Mouse (Mus musculus) T-helper 17 cell (primary cell): ENCODE measurements around the gene Trim11.

ENCODE experiments used
- in situ Hi-C, 2 experiments: fragments of 300-600 bp; cut with MboI, MseI; formaldehyde crosslinking; loops; 1 replicate in 1 of 2; 2 replicates in 1 of 2; pipeline ENCODE4 v1.15.1; 2025; ENCODE audit warnings: high pct_unique_total_duplicates in 2 of 2

Gene Trim11

GRCm38 (mm10) chr11:58955143-58955867 lies 22.6 kb upstream of the Trim11 start:
- in situ Hi-C loops: loop anchor here in 1 of 2 experiments (10.0 kb wide), 1 partner anchor 651 kb away; the partner anchor contains the start of gene Zfp692

GRCm38 (mm10) chr11:58955868-58956257 lies 22.0 kb upstream of the Trim11 start:
- in situ Hi-C loops: loop anchor here in 1 of 2 experiments (10.0 kb wide), 1 partner anchor 651 kb away; the partner anchor contains the start of gene Zfp692

DNA sequence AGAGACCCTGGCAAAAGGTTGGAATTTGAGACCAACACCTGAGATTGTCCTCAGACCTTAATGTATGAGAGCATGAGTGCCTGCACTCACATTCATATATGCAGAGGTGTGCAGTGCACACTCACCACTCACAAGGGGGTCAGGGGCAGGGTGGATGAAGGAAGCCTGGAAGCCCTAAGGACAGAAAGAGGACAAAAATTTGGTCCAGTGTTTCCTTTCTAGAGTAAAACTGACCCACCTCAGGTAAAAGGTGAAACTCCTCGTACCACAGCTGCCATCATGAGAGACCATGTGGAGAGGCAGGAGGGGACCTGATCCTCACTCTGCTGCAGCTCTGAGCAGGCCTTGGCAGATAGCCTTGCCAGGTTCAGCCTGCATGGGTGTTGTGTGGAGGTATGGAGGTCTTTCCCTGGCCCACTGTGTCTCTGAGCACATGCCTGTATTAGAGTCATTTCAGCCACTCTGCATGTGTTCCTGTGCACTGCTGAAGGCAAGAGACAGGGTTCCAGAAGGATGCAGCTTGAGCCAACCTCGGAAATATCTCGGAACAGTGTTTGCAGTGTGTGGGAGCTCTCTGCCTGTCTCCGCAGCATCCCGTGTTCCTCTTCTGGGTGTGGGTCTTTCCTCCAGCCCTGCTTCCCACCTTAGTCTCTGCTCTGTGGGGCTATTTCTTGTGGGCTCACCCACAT lies 20.5 kb upstream of the Trim11 start:
- in situ Hi-C loops: loop anchor here in 1 of 2 experiments (10.0 kb wide), 1 partner anchor 653 kb away; the partner anchor contains the start of gene Zfp692

DNA sequence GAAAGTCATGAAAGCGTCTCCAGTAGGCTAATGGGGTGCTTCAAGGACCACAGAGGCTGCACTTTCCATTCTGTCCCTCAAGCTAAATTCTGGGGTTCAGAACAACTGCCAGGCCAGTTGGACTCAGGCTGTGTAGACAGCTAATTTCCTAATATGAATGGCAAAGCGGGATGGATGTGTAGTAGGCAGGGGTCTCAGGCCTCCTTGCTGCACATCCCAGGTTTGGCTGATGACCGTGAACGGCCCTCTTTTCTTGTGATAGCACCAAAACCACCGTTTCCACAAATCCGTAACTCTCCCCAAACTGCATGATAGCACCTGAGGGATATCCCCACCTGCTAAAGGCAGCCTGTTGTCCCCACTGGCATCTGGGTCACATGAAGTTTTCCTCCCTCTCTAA lies 19.4 kb upstream of the Trim11 start:
- in situ Hi-C loops: loop anchor here in 1 of 2 experiments (10.0 kb wide), 1 partner anchor 654 kb away; the partner anchor contains the start of gene Zfp692

- in situ Hi-C loops: loop anchor here in 1 of 2 experiments (10.0 kb wide), 1 partner anchor 655 kb away; the partner anchor contains the start of gene Zfp692
These were observed 18.6 kb upstream of the Trim11 start for GRCm38 (mm10) chr11:58959186-58959825.

DNA sequence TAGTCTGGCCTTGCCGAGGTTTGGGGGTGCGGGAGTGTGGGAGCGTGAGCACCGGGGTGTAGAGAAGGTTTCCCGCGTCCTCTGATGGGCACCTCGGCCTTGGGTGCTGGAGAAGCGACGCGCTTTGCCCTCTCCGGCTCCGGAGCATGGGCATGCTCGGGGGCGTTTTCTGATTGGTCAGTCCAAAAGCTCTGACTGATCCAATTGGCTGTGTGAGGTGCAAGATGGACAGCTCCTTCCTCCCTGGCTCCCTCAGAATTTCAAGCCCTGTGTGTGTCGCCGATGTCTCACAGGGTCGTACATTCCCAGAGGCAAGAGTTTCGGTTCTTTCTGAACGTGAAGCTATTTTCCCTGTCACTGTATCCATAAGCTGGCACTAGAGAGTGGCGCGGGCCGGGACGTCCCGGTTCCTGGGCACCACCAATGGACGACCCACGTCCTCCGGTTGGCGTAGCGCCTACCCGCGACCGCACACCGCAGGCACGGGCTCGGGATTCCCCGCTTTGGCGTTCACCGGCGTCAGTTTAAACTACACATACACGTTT lies 17.9 kb upstream of the Trim11 start:
- in situ Hi-C loops: loop anchor here in 1 of 2 experiments (10.0 kb wide), 1 partner anchor 655 kb away; the partner anchor contains the start of gene Zfp692

GRCm38 (mm10) chr11:58961364-58962177 lies 16.3 kb upstream of the Trim11 start:
- in situ Hi-C loops: no loop called here

DNA sequence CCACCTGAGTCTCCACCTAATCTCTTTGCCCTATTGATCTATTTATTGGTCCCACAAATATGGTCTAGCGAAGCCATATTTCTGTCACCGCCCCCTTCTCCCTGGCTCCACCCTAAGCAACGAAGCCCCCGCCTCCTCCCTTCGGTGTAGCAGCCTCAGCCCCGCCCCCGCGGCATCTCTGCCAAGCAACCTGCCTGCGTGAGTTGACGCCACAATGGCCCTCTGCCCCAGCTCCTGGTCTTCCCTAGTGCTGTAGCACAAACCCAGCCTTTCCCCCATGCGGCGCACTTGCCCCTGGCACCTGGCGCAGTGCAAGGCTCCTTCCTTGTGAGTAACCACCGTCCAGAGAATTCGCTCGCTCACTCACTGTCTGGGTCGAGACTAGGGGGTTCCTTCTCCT lies 14.3 kb upstream of the Trim11 start:
- in situ Hi-C loops: no loop called here

DNA sequence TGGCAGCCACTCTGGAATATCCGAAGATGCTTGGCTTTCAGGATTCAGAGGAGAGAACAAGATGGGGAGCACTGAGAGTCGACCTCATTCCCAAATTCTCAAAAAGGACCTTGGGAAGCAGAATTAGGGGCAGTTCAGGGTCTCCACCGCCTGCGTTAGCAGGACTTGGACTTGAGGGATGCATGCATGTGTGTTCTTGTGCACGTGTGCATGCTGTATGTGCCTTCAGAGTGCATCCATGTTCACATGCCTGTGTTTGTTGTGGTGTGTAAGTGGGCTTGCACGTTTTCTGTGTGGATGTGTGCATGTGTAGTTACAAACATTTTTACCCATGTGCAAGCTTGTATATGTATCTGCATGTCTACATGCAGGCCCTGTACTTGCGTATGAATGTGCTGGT lies 13.7 kb upstream of the Trim11 start:
- in situ Hi-C loops: no loop called here

DNA sequence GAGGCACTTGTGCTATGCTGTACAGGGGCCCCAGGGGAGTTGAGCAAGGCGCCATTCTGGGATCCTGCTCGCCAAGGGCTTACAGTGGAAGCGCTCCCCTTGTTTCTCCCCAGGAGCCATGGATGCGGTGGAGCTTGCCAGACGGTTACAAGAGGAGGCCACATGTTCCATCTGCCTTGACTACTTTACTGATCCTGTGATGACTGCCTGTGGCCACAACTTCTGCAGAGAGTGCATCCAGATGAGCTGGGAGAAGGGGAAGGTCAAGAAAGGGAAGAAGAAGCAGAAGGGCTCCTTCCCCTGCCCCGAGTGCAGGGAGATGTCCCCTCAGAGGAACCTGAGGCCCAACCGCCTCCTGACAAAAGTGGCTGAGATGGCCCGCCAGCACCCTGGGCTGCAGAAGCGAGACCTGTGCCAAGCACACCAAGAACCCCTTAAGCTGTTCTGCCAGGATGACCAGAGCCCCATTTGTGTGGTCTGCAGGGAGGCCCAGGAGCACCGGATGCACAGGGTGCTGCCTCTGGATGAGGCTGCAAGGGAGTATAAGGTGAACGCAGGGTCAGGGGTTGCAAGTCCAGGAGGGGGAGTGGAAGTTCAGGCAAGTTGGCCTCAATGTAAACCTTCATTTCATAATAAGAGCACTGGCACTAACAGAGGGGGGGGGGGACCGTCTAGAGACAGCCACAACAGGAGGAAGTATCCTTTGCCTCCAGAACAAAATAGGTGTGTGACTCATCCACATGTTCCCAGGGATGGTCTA lies 12.7 kb upstream of the Trim11 start:
- in situ Hi-C loops: no loop called here

GRCm38 (mm10) chr11:58967346-58967745 lies 10.5 kb upstream of the Trim11 start:
- in situ Hi-C loops: no loop called here

DNA sequence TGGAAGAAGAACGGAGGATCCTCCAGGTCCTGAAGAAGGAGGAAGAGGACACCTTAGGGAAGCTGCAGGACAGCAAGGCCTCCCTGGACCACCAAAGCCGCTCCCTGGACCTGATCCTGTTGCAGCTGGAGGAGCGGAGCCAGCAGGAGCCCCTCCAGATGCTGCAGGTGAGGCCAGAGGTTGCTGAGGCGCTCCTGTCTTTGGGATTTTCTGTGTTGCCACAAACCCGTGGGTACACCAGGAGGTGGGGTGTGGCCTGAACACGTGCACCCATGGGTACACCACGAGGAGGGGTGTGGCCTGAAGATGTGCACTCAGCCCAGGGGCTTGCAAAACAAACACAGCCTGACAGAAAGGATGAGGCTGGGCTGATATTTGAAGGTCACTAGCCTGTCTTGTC lies 9.3 kb upstream of the Trim11 start:
- in situ Hi-C loops: no loop called here

DNA sequence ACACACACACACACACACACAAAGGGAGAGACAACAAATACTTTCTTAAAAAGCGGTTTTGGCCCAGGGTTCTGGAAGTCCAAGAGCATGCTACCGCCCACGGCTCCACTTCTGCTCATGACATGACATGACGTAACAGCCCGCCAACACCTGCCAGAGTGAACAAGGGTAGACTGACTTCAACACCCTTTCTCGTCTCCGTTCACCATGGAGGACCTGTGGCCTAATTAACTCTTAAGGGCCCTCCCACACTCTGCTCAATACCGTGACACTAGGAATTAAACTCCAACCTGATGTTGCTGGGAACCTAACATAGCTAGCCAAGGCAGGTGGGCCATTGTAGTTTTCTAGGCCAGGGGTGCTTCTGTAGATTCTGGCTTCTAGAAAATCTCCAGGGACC lies 8.9 kb upstream of the Trim11 start:
- in situ Hi-C loops: no loop called here

- in situ Hi-C loops: loop anchor here in 1 of 2 experiments (10.0 kb wide), 1 partner anchor 875 kb away; no protein-coding TSS in a partner anchor
These were observed 8.2 kb upstream of the Trim11 start for GRCm38 (mm10) chr11:58969659-58970058.

- in situ Hi-C loops: loop anchor here in 1 of 2 experiments (10.0 kb wide), 1 partner anchor 874 kb away; no protein-coding TSS in a partner anchor
These were observed 6.9 kb upstream of the Trim11 start for GRCm38 (mm10) chr11:58970831-58971530.

GRCm38 (mm10) chr11:58971796-58972195 lies 6.1 kb upstream of the Trim11 start:
- in situ Hi-C loops: loop anchor here in 1 of 2 experiments (10.0 kb wide), 1 partner anchor 873 kb away; no protein-coding TSS in a partner anchor

- in situ Hi-C loops: loop anchor here in 1 of 2 experiments (10.0 kb wide), 1 partner anchor 870 kb away; no protein-coding TSS in a partner anchor
These were observed 3.5 kb upstream of the Trim11 start for GRCm38 (mm10) chr11:58974414-58974813.

DNA sequence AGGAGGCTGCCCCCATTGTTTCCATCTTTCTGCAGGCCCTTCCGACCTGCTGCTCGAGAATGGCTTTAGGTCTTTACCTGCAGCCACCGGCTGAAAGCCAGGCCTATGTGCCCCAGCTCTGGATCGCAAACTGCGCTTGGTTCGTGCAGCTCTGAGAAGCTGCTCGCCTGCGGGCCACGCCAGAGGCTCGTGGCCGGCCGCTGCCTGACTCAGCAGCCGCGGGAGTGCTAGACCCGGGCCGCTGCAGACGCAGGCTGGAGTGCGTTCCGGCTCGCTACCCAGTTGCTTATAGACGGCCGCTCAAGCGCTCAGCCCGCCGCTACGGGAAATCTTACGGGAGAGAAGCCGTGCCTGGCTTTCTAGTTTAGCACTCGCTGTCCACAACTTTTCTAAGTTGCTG lies 743 bp upstream of the Trim11 start:
- in situ Hi-C loops: loop anchor here in 1 of 2 experiments (10.0 kb wide), 1 partner anchor 868 kb away; no protein-coding TSS in a partner anchor

DNA sequence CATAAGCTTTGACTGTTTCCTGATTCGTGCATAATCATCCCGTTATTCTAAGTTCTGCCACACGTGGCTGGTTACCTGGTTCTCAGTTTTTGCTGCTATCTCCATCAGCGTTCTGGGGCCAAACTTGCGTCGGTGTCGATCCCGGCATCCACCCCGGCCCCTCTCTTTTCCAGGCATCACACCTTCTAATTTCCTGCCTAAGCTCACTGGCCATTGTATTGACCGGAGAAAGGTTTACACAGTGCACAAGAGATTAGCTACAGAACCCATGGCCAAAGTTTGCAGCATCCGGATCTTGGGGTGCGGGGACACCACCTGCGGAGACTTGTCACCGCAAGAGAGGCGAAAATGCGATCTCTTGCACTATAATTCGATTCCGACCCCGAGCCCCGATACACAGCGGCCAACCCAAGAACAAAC lies 276 bp upstream of the Trim11 start:
- in situ Hi-C loops: loop anchor here in 1 of 2 experiments (10.0 kb wide), 1 partner anchor 867 kb away; no protein-coding TSS in a partner anchor
